Mouse (Mus musculus): ENCODE results near the gene Ghrl. TPM values are rescaled to one million over a fixed set of nuclear protein-coding genes. Genes with fewer than 3 reads are reported as not detected.
"Not testable (repeated sequence)": the region's sequence is repeated elsewhere in the genome, so short reads cannot be mapped to it uniquely, and the experiment has no call there.

The Ghrl gene
- polyA plus RNA-seq, 1 experiment from 2014 or later, result 40.7 TPM

- H3K36me3 ChIP-seq (ENCODE audit: control insufficient read depth, insufficient read depth, low read length), result no peaks in the 10 kb centered on the region
- no peaks in the 10 kb centered on the region for H3K27me3 ChIP-seq (ENCODE audit: control insufficient read depth, insufficient read depth, low read length)
- no peaks in the 10 kb centered on the region for H3K4me1 ChIP-seq (ENCODE audit: control insufficient read depth, insufficient read depth, low read length)
- no peak overlapping the region for H3K9ac ChIP-seq (ENCODE audit: low read length)
- no peaks in the 10 kb centered on the region for H3K9me3 ChIP-seq (replicated peaks; ENCODE audit: control insufficient read depth, low read length)
- no peak overlapping the region for H3K4me2 ChIP-seq (ENCODE audit: low read depth, low read length)
- 71% methylated on average over 14 of the region's 14 CpGs for WGBS
- no peak overlapping the region for H3K27ac ChIP-seq (ENCODE audit: low read length)
- H3K4me3 ChIP-seq (replicated peaks; ENCODE audit: low read length), result no peak overlapping the region
- ATAC-seq (ENCODE audit: insufficient read depth, low FRiP score), result no peak
Measured at GRCm38 (mm10) chr6:113678246-113679012, 41.3 kb downstream of the Ghrl start.

DNA sequence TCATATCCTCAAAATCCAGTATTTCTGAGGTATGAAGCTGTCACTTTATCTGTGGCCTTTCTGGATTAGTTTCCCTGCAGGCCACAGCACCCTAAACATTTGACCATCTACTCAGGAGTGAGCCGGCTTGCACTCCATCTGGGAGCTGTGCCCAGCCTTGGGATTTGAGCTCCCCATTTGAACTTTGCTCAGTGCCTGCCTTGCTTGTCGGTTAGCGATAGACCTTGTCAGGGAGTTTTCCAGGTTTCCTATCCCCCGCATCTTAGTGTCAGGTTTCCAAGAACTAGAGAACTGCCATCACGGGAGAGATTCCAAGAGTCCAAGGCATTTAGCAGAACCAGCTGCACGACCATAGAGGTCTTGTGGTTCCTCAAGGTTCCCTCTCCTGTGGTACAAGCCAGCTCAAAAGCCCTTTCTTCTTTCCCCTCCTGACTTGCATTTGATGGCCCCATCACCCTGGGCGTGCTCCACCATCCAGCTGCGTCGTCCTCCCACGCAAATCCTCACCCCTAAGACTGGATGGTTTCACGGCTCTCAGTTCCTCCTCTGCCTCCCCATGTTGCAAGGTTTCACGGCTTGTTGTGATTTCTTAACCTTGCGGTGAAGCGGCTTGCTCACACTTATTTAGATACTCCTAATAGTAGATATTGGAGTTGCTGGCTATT, 42.5 kb downstream of the Ghrl start:
- Histone ChIP-seq H3K36me3 (ENCODE audit: control insufficient read depth, insufficient read depth, low read length) (no peaks in the 10 kb centered on the region), H3K9ac (ENCODE audit: low read length) (no peak overlapping the region; the same call in 1 of the 2 replicates), H3K4me2 (ENCODE audit: low read depth, low read length) (no peak overlapping the region), H3K9me3 (replicated peaks; ENCODE audit: control insufficient read depth, low read length) (no peaks in the 10 kb centered on the region), H3K4me1 (ENCODE audit: control insufficient read depth, insufficient read depth, low read length) (no peaks in the 10 kb centered on the region), H3K27me3 (ENCODE audit: control insufficient read depth, insufficient read depth, low read length) (no peaks in the 10 kb centered on the region), H3K4me3 (replicated peaks; ENCODE audit: low read length) (no peak overlapping the region), H3K27ac (ENCODE audit: low read length) (no peak overlapping the region)
- no peak for ATAC-seq (ENCODE audit: insufficient read depth, low FRiP score)
- WGBS, result 65% methylated on average over 14 of the region's 14 CpGs

GRCm38 (mm10) chr6:113675991-113676390, 43.7 kb downstream of the Ghrl start:
- Histone ChIP-seq H3K27me3 (ENCODE audit: control insufficient read depth, insufficient read depth, low read length) (no peaks in the 10 kb centered on the region), H3K9ac (ENCODE audit: low read length) (no peak overlapping the region), H3K4me2 (ENCODE audit: low read depth, low read length) (no peak overlapping the region), H3K27ac (ENCODE audit: low read length) (no peak overlapping the region), H3K9me3 (replicated peaks; ENCODE audit: control insufficient read depth, low read length) (no peaks in the 10 kb centered on the region), H3K4me3 (replicated peaks; ENCODE audit: low read length) (no peak overlapping the region), H3K36me3 (ENCODE audit: control insufficient read depth, insufficient read depth, low read length) (no peaks in the 10 kb centered on the region), H3K4me1 (ENCODE audit: control insufficient read depth, insufficient read depth, low read length) (no peaks in the 10 kb centered on the region)
- WGBS, result 96% methylated on average over 9 of the region's 9 CpGs
- ATAC-seq (ENCODE audit: insufficient read depth, low FRiP score), result no peak

DNA sequence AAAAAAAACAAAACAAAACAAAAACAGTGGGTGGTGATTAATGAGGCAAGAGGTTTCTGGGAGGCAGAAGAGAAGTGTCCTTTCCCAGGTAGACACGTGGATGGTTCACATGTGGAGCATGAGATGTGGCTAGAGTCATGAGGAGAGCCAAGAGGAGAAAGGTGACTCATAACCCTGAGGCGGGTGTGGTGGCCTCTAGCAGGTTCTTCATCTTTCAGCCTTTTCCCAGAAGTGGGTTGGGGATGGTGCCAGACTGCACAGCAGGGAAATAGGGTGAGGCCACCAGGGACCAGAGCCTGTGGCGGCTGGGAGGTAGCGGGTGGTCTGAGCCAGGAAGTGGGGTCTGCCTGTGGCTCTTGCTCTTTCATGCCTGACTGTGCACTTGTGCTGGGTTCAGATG, 44.4 kb downstream of the Ghrl start:
- no peaks in the 10 kb centered on the region for H3K36me3 ChIP-seq (ENCODE audit: control insufficient read depth, insufficient read depth, low read length)
- no peaks in the 10 kb centered on the region for H3K27me3 ChIP-seq (ENCODE audit: control insufficient read depth, insufficient read depth, low read length)
- ATAC-seq (ENCODE audit: insufficient read depth, low FRiP score), result peak; percentile 52; the same call in 1 of the 2 replicates
- no peak overlapping the region for H3K27ac ChIP-seq (ENCODE audit: low read length)
- H3K4me2 ChIP-seq (ENCODE audit: low read depth, low read length), result no peak overlapping the region
- WGBS, result 69% methylated on average over 4 of the region's 4 CpGs
- H3K4me3 ChIP-seq (replicated peaks; ENCODE audit: low read length), result no peak overlapping the region
- no peak overlapping the region for H3K9ac ChIP-seq (ENCODE audit: low read length)
- no peaks in the 10 kb centered on the region for H3K4me1 ChIP-seq (ENCODE audit: control insufficient read depth, insufficient read depth, low read length)
- H3K9me3 ChIP-seq (replicated peaks; ENCODE audit: control insufficient read depth, low read length), result no peaks in the 10 kb centered on the region

GRCm38 (mm10) chr6:113672989-113673388, 46.7 kb downstream of the Ghrl start:
- Histone ChIP-seq H3K9me3 (replicated peaks; ENCODE audit: control insufficient read depth, low read length) (no peaks in the 10 kb centered on the region), H3K27me3 (ENCODE audit: control insufficient read depth, insufficient read depth, low read length) (no peaks in the 10 kb centered on the region), H3K9ac (ENCODE audit: low read length) (no peak overlapping the region), H3K4me1 (ENCODE audit: control insufficient read depth, insufficient read depth, low read length) (peaks cover 5% of the 10 kb centered on the region), H3K4me3 (replicated peaks; ENCODE audit: low read length) (no peak overlapping the region), H3K4me2 (ENCODE audit: low read depth, low read length) (no peak overlapping the region), H3K27ac (ENCODE audit: low read length) (no peak overlapping the region), H3K36me3 (ENCODE audit: control insufficient read depth, insufficient read depth, low read length) (no peaks in the 10 kb centered on the region)
- WGBS, result 78% methylated on average over 6 of the region's 6 CpGs
- ATAC-seq (ENCODE audit: insufficient read depth, low FRiP score), result no peak

- H3K9ac ChIP-seq (ENCODE audit: low read length); H3K4me3 ChIP-seq (replicated peaks; ENCODE audit: low read length): not testable (repeated sequence)
- WGBS, result 90% methylated on average over 1 of the region's 1 CpGs
Measured at GRCm38 (mm10) chr6:113672029-113672428, 47.7 kb downstream of the Ghrl start.

GRCm38 (mm10) chr6:113669821-113670220, 49.9 kb downstream of the Ghrl start:
- H3K4me1 ChIP-seq (ENCODE audit: control insufficient read depth, insufficient read depth, low read length), result peaks cover 5% of the 10 kb centered on the region
- peak overlapping the region; percentile 90; the same call in 1 of the 2 replicates for H3K27ac ChIP-seq (ENCODE audit: low read length)
- H3K9ac ChIP-seq (ENCODE audit: low read length), result no peak overlapping the region
- no peaks in the 10 kb centered on the region for H3K27me3 ChIP-seq (ENCODE audit: control insufficient read depth, insufficient read depth, low read length)
- no peak overlapping the region for H3K4me3 ChIP-seq (replicated peaks; ENCODE audit: low read length)
- H3K36me3 ChIP-seq (ENCODE audit: control insufficient read depth, insufficient read depth, low read length), result no peaks in the 10 kb centered on the region
- no peak for ATAC-seq (ENCODE audit: insufficient read depth, low FRiP score)
- no peaks in the 10 kb centered on the region for H3K9me3 ChIP-seq (replicated peaks; ENCODE audit: control insufficient read depth, low read length)
- no peak overlapping the region for H3K4me2 ChIP-seq (ENCODE audit: low read depth, low read length)
- WGBS, result 49% methylated on average over 7 of the region's 7 CpGs

More at GRCm38 (mm10) chr6:113672029-113672428, 47.7 kb downstream of the Ghrl start:
- H3K4me1 ChIP-seq (ENCODE audit: control insufficient read depth, insufficient read depth, low read length); H3K27me3 ChIP-seq (ENCODE audit: control insufficient read depth, insufficient read depth, low read length); H3K36me3 ChIP-seq (ENCODE audit: control insufficient read depth, insufficient read depth, low read length); H3K27ac ChIP-seq (ENCODE audit: low read length); H3K4me2 ChIP-seq (ENCODE audit: low read depth, low read length); H3K9me3 ChIP-seq (replicated peaks; ENCODE audit: control insufficient read depth, low read length); ATAC-seq (ENCODE audit: insufficient read depth, low FRiP score): not testable (repeated sequence)

DNA sequence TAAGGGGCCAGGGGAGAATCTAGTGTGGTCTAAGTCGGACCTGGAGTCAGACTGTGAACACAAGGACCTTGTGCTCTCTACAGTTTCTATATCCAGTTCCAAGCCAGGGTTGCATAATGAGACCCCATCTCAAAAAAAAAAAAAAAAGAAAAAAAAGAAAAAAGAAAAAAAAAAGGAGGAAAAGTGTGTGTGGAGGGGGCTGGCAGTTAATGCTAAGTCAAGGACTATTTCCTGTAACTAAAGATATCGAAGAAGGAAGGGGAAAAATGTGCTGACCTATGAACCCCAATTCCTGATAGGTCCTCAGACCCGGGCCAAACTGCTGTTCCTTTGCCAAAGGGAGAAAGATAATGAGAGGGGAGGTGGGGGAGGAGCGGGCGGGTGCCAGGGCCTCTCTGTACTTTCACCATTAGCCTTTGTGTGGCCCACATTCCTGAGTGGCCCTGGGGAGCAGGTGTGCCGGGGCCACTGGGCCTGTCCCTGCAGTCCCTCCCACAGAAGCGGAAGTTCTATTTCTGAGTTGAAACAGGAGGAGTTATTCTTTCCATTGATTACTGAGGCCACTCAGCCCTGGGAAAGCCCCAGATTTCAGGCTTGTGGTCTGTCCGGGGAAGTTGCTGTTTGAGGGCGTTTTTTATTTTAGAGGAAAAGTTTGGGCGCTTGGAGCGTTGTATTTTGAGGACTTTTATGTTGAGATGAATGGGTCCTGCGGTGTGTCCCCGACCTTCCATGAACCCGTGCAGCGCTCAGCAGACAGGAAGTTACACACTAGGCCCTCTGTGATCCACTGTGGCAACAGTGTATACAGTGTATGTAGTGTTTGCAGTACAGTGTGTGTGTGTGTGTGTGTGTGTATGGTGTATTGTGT, 51.2 kb downstream of the Ghrl start:
- Histone ChIP-seq H3K9ac (ENCODE audit: low read length) (no peak overlapping the region; the same call in 1 of the 2 replicates), H3K4me2 (ENCODE audit: low read depth, low read length) (peak overlapping the region; percentile 16), H3K4me1 (ENCODE audit: control insufficient read depth, insufficient read depth, low read length) (peaks cover 5% of the 10 kb centered on the region), H3K36me3 (ENCODE audit: control insufficient read depth, insufficient read depth, low read length) (no peaks in the 10 kb centered on the region), H3K4me3 (replicated peaks; ENCODE audit: low read length) (no peak overlapping the region), H3K27ac (ENCODE audit: low read length) (peak overlapping the region; percentile 90), H3K9me3 (replicated peaks; ENCODE audit: control insufficient read depth, low read length) (no peaks in the 10 kb centered on the region), H3K27me3 (ENCODE audit: control insufficient read depth, insufficient read depth, low read length) (no peaks in the 10 kb centered on the region)
- peak; percentile 92 for ATAC-seq (ENCODE audit: insufficient read depth, low FRiP score)
- WGBS, result 32% methylated on average over 15 of the region's 15 CpGs
